Mouse (Mus musculus) cerebellum, postnatal 36 days (tissue): ENCODE measurements at regions not wholly inside any gene's neighbourhood (a gene's known extent, or its start where the extent isn't known, plus 50 kb on each side); places are given as distances from the start of the nearest gene placed in this dataset.

Source experiments
- DNase-seq, 2 experiments: peaks; one replicate each; pipeline ENCODE4 v3.0.0; 2021 to 2022; ENCODE audit warnings: mixed read lengths in 2 of 2

DNA sequence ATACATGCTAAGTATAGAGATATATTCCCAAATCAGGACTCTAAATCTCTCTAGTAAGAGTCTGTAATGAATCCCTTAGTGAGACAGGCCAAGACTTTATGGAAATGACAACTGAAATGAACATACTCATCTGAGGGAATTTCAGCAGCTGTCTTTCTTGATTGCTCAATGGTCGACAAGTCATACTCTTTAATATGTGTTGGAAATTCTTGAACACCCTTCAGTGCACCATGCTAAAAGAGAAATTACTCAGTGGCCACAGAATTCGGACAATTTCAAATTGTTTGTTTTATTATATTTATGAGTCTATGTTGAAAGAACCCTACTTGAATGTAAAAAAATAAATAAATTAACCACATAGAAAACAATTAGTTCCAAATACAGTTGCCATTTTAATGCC, 802.1 kb downstream of the Nr2f2 start:
- DNase-seq = no peak

DNA sequence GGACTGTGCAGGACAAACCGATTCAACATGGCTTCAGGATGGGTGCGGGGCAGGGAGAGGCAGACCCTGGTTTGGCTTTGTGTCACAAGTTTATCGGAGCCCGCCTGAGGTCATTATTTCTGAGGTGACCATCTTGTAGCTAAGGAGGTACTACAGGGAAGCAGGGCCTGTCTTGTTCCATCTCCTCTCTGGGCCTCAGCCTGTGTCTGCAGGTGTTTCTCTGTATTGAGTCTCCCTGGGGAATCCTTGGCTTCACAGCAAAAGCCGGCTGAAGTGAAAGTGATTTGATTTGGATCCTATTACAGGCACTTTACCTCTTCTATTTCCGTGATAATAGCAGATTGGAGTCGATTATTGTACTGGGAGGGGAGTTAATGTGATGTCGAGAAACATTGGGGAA, 805.7 kb upstream of the Arrdc4 start:
- no peak for DNase-seq

DNA sequence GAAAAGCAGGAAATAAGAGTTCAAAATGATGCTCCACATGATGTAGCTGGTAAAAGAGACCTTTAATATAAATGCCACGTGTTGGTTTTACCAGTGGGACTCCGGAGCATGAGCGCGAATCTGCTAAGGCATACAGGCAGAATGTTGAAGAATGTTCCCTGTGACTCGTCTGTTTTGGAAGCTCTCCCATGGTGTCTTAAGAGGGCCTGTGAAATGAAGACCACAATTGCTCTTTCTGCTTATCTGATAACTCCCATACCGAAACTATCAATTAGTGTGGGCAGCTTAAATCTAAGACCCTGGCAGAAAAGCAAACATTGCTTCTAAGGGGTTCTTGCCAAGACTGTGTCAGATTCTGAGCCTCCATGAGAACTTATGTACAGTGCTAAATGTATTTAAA, 804.9 kb upstream of the Arrdc4 start:
- DNase-seq = no peak

- no peak for DNase-seq
These were observed 787.0 kb upstream of the Arrdc4 start for GRCm38 (mm10) chr7:69536072-69536471.

- DNase-seq = no peak
These were observed 764.9 kb upstream of the Arrdc4 start for GRCm38 (mm10) chr7:69513966-69514365.

DNA sequence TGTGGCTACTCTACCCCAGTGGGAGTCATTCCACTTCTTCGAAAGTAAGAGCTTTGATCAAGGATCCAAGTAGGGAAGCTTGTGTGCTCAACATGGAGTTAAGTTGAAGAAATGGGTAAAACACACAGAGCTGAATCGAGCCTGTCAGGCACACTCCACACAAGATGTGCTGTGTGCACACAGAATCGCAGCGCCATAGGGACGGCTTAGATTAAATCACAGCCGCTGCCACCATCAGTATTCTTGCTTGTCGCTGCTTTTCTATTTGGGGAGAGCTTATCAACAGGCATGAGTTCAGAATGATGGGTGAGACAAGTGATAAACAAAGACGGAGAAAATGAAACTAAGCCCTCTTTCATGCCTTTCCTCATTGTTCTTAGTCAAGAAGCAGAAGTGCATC, 761.3 kb upstream of the Arrdc4 start:
- no peak for DNase-seq

- DNase-seq = no peak
These were observed 744.3 kb upstream of the Arrdc4 start for GRCm38 (mm10) chr7:69493062-69493930.

GRCm38 (mm10) chr7:69490566-69491466, 741.8 kb upstream of the Arrdc4 start:
- peak; percentile 51 to 54 for DNase-seq

DNA sequence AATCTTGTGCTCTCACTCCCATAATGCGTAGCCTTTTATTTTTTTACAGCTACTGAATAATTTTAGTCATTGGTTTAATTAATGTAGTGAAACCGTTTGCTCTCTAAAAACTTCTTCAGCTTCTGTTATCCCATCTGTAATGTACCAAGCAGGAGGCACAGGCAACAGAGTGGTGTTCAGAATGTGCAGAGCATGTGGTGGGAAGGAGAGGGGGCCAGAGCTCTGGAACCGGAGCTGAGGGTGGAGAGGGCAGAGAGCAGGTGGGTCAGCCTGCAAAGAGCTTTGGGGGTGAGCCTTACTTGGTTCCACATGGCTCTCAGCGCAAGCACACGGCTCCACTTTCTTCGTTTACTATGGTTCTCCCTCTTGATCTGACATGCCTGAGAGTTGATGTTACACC, 739.6 kb upstream of the Arrdc4 start:
- no peak for DNase-seq

DNA sequence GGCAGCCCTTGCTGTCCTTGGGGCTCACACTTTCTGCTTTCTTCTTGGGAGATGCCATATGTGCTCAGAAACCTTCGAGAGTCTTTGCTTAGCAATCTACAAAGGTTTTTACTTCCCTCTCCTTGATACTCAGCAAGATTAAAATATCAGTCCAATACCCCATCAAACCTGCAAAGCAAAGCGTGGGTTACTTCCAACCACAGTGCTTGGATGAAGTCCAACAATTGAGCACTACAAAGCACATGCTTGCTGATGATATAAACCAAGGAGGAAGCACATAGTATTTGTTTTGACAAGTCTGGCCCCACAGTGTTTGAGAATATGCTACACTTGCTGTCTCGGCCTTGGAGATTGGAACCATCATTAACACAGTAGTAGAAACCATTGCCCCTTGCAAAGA, 738.1 kb upstream of the Arrdc4 start:
- DNase-seq = no peak

- DNase-seq = no peak
These were observed 735.5 kb upstream of the Arrdc4 start for GRCm38 (mm10) chr7:69484552-69484951.
